Mouse (Mus musculus) heart, embryonic 14.5 days (tissue): Measurements from ENCODE around the gene Wdr54. TPM values are rescaled to one million over a fixed set of nuclear protein-coding genes. Genes with fewer than 3 reads are reported as not detected.

Experiments
- ATAC-seq: fragments of 200-750 bp; cut with Nextera tagmentation; 2 replicates; pipeline ENCODE4 v1.8.0; 2017; ENCODE audit warnings: low read depth, moderate TSS enrichment; ENCODE audit not compliant: insufficient number of reproducible peaks, insufficient read depth, low FRiP score
- H3K27ac ChIP-seq, 2 experiments: fragments of 200-500 bp in 1 of 2; fragments of 300-500 bp in 1 of 2; sonication (generic) in 1 of 2; replicated peaks in 1 of 2; 2 replicates each; pipeline ENCODE4 v1.5.1; 2012 to 2014; ENCODE audit warnings: low read depth in 2 of 2, low read length in 2 of 2, control low read depth in 1 of 2, mild to moderate bottlenecking in 1 of 2, mixed read lengths in 1 of 2; ENCODE audit not compliant: control insufficient read depth in 1 of 2, insufficient read depth in 1 of 2
- H3K27me3 ChIP-seq: fragments of 300-500 bp; sonication (generic); 2 replicates; pipeline ENCODE4 v1.6.1; 2014; ENCODE audit warnings: mild to moderate bottlenecking, low read length, control low read depth; ENCODE audit not compliant: control insufficient read depth, insufficient read depth
- H3K36me3 ChIP-seq: fragments of 300-500 bp; sonication (generic); 2 replicates; pipeline ENCODE4 v1.6.1; 2014; ENCODE audit warnings: mild to moderate bottlenecking, control low read depth, low read length, mixed read lengths; ENCODE audit not compliant: control insufficient read depth, insufficient read depth
- H3K4me1 ChIP-seq, 2 experiments: fragments of 200-500 bp in 1 of 2; fragments of 300-500 bp in 1 of 2; sonication (generic) in 1 of 2; 2 replicates each; pipeline ENCODE4 v1.6.1; 2012 to 2014; ENCODE audit warnings: low read length in 2 of 2, control low read depth in 1 of 2, mixed read lengths in 1 of 2; ENCODE audit not compliant: control insufficient read depth in 2 of 2, insufficient read depth in 2 of 2
- H3K4me2 ChIP-seq: fragments of 300-500 bp; sonication (generic); 2 replicates; pipeline ENCODE4 v1.6.1; 2014; ENCODE audit warnings: mild to moderate bottlenecking, low read length
- H3K4me3 ChIP-seq, 2 experiments: fragments of 200-500 bp in 1 of 2; fragments of 300-500 bp in 1 of 2; sonication (generic) in 1 of 2; 2 replicates each; pipeline ENCODE4 v1.5.1; 2012 to 2014; ENCODE audit warnings: low read length in 2 of 2, mild to moderate bottlenecking in 2 of 2, control low read depth in 1 of 2, low read depth in 1 of 2, moderate library complexity in 1 of 2; ENCODE audit not compliant: control insufficient read depth in 1 of 2, insufficient read depth in 1 of 2
- H3K9ac ChIP-seq: fragments of 300-500 bp; sonication (generic); 2 replicates; pipeline ENCODE4 v1.6.1; 2014; ENCODE audit warnings: mild to moderate bottlenecking, low read length
- H3K9me3 ChIP-seq: fragments of 300-500 bp; sonication (generic); 2 replicates; pipeline ENCODE4 v1.6.1; 2016; ENCODE audit warnings: low read length, control low read depth; ENCODE audit not compliant: control insufficient read depth
- WGBS: fragments of 180-500 bp; shearing (Covaris S2); extraction: QIAGEN DNeasy Blood & Tissue Kit; methylation state at CpG from one replicate; pipeline ENCODE4 v1.1.7; 2014; 5-methylcytosine and 5-hydroxymethylcytosine counted together
- polyA plus RNA-seq: library from polyadenylated mRNA; unstranded; fragments of >200 nt; fragmentation: Nextera tagmentation; extraction: Ambion mirVana; gene quantifications from 2 replicates; pipeline ENCODE4 v1.2.1, GENCODE M21; 2014

The Wdr54 gene
- polyA plus RNA-seq, 1 experiment from 2014 or later, result 6.0 TPM

- H3K36me3 ChIP-seq, result peaks cover 3% of the 10 kb centered on the region; the same call in 1 of the 2 replicates
- no peaks in the 10 kb centered on the region for H3K9me3 ChIP-seq
- H3K4me2 ChIP-seq, result peak within 1 kb of the TSS; percentile 100
- peaks cover 10 to 13% of the 10 kb centered on the region in 2 experiments; a peak in 3 of 4 replicates for H3K4me1 ChIP-seq
- H3K27ac ChIP-seq, result peak within 1 kb of the TSS; percentile 6 to 80; a peak in 3 of 4 replicates
- 2% methylated on average over 25 of the region's 25 CpGs for WGBS
- peak within 1 kb of the TSS; percentile 88 for H3K9ac ChIP-seq
- H3K4me3 ChIP-seq, result peak within 1 kb of the TSS; percentile 62 to 67
- H3K27me3 ChIP-seq, result no peaks in the 10 kb centered on the region
- ATAC-seq, result peak; percentile 68
These were observed 54.9 kb downstream of the Wdr54 start, which contains the start of the genes Ccdc142 and Gm42688 for GRCm38 (mm10) chr6:83101316-83101687. Gene Ccdc142 (plus strand): TSS chr6:83101601. Gene Gm42688 (plus strand): TSS chr6:83101617.

Other genes with a start within 250 kb of the Wdr54 start
- not detected in 2 replicates for gene Sema4f, start 216.6 kb downstream of the Wdr54 start, polyA plus RNA-seq
- gene M1ap, start 209.5 kb downstream of the Wdr54 start, polyA plus RNA-seq, result 0.35 and 1.4 TPM in 2 replicates
- 4.3 and 6.4 TPM in 2 replicates for gene Dok1, start 122.9 kb downstream of the Wdr54 start, polyA plus RNA-seq
- gene Loxl3, start 122.2 kb downstream of the Wdr54 start, polyA plus RNA-seq, result 3.8 and 6.2 TPM in 2 replicates
- 87.8 and 95.5 TPM in 2 replicates for gene Aup1, start 101.9 kb downstream of the Wdr54 start, polyA plus RNA-seq
- gene Htra2, start 101.1 kb downstream of the Wdr54 start, polyA plus RNA-seq, result 42.8 and 47.6 TPM in 2 replicates
- 0.38 and 0.46 TPM in 2 replicates for gene Dqx1, start 98.6 kb downstream of the Wdr54 start, polyA plus RNA-seq
- 0.30 and 1.9 TPM in 2 replicates for gene Tlx2, start 86.1 kb downstream of the Wdr54 start, polyA plus RNA-seq
- gene Pcgf1, start 78.5 kb downstream of the Wdr54 start, polyA plus RNA-seq, result 14.1 and 16.8 TPM in 2 replicates
- 0.28 TPM in 1 of 2 replicates, not detected in the other for gene Lbx2, start 70.0 kb downstream of the Wdr54 start, polyA plus RNA-seq
- 1.6 and 2.2 TPM in 2 replicates for gene Ccdc142, start 54.8 kb downstream of the Wdr54 start, polyA plus RNA-seq
- gene Gm42688, start 54.8 kb downstream of the Wdr54 start, polyA plus RNA-seq, result 1.3 and 1.5 TPM in 2 replicates
- gene Mrpl53, start 47.4 kb downstream of the Wdr54 start, polyA plus RNA-seq, result 179 and 180 TPM in 2 replicates
- 17.8 and 21.6 TPM in 2 replicates for gene Mogs, start 40.9 kb downstream of the Wdr54 start, polyA plus RNA-seq
- 76.0 and 94.5 TPM in 2 replicates for gene Wbp1, start 34.8 kb downstream of the Wdr54 start, polyA plus RNA-seq
- 10.3 and 11.3 TPM in 2 replicates for gene Ino80b, start 31.0 kb downstream of the Wdr54 start, polyA plus RNA-seq
- 9.9 and 11.6 TPM in 2 replicates for gene Rtkn, start 20.9 kb downstream of the Wdr54 start, polyA plus RNA-seq
- gene 1700003E16Rik, start within 50 bp of the Wdr54 start, polyA plus RNA-seq, result 0.31 and 0.43 TPM in 2 replicates
- gene Dctn1, start 9.5 kb upstream of the Wdr54 start, polyA plus RNA-seq, result 53.1 and 60.2 TPM in 2 replicates
- gene Slc4a5, start 63.4 kb upstream of the Wdr54 start, polyA plus RNA-seq, result 0.11 and 0.16 TPM in 2 replicates
- 23.2 and 24.1 TPM in 2 replicates for gene Mthfd2, start 169.5 kb upstream of the Wdr54 start, polyA plus RNA-seq
- 34.9 and 36.2 TPM in 2 replicates for gene Mob1a, start 169.6 kb upstream of the Wdr54 start, polyA plus RNA-seq
- 297 and 314 TPM in 2 replicates for gene Bola3, start 192.8 kb upstream of the Wdr54 start, polyA plus RNA-seq